In genomic region chr9:24775567-24775966, GRCm38 (mm10) we compare ENCODE assay signal across 33 mouse cellular contexts. TPM values are rescaled to one million over a fixed set of nuclear protein-coding genes. Genes with fewer than 3 reads are reported as not detected.
DNase-seq lines count a peak whose midpoint lies in the region; ATAC-seq and TF ChIP-seq lines count a peak whose summit lies in the region.
"Had no signal": no experiment of that assay in that cellular context is flagged by ENCODE, and none has a peak within 500 bp of the region (broad histone marks: within the 10 kb centered on the region; RNA-seq: fewer than 3 reads in every experiment).

No protein-coding gene starts in this region.

- H3K4me1 ChIP-seq in forebrain, postnatal 0 days (ENCODE audit: insufficient read depth): no peaks in the 10 kb centered on the region
- peaks cover 27% of the 10 kb centered on the region for H3K4me1 ChIP-seq in forebrain, embryonic 12.5 days
- peaks cover 37% of the 10 kb centered on the region for H3K4me1 ChIP-seq in heart, embryonic 12.5 days (replicated peaks)
- peaks cover 30% of the 10 kb centered on the region for H3K4me1 ChIP-seq in heart, embryonic 15.5 days (replicated peaks)
- H3K4me1 ChIP-seq in neural tube, embryonic 15.5 days: peaks cover 19% of the 10 kb centered on the region
- H3K4me1 ChIP-seq: liver, embryonic 12.5 days had no signal

- no peaks in the 10 kb centered on the region for H3K36me3 ChIP-seq in forebrain, postnatal 0 days (ENCODE audit: insufficient read depth)
- no peaks in the 10 kb centered on the region for H3K36me3 ChIP-seq in forebrain, embryonic 12.5 days (replicated peaks)
- H3K36me3 ChIP-seq in heart, embryonic 12.5 days: peaks cover 10% of the 10 kb centered on the region
- no peaks in the 10 kb centered on the region for H3K36me3 ChIP-seq in heart, embryonic 15.5 days
- no peaks in the 10 kb centered on the region for H3K36me3 ChIP-seq in neural tube, embryonic 15.5 days
- H3K36me3 ChIP-seq: embryonic facial prominence, embryonic 12.5 days; forebrain, embryonic 15.5 days; hindbrain, embryonic 15.5 days; liver, embryonic 12.5 days; midbrain, embryonic 15.5 days; stomach, embryonic 15.5 days had no signal

- TF ChIP-seq CTCF in forebrain, postnatal 0 days (IDR thresholded peaks at IDR 0.05; ENCODE audit: low read depth): no peak
- TF ChIP-seq CTCF in brain, embryonic 14.5 days (IDR thresholded peaks at IDR 0.05; ENCODE audit: borderline replicate concordance, extremely low read depth, insufficient read depth, insufficient read length): no peak

- H3K9me3 ChIP-seq in forebrain, postnatal 0 days (ENCODE audit: low read length): no peaks in the 10 kb centered on the region
- no peaks in the 10 kb centered on the region for H3K9me3 ChIP-seq in forebrain, embryonic 12.5 days
- H3K9me3 ChIP-seq in heart, embryonic 12.5 days (replicated peaks): no peaks in the 10 kb centered on the region
- no peaks in the 10 kb centered on the region for H3K9me3 ChIP-seq in heart, embryonic 15.5 days (replicated peaks)
- no peaks in the 10 kb centered on the region for H3K9me3 ChIP-seq in neural tube, embryonic 15.5 days (replicated peaks)
- H3K9me3 ChIP-seq: embryonic facial prominence, embryonic 12.5 days; forebrain, embryonic 15.5 days; hindbrain, embryonic 15.5 days; liver, embryonic 12.5 days; midbrain, embryonic 15.5 days; stomach, embryonic 15.5 days had no signal

- no peak overlapping the region for H3K9ac ChIP-seq in forebrain, postnatal 0 days
- no peak overlapping the region for H3K9ac ChIP-seq in forebrain, embryonic 12.5 days
- H3K9ac ChIP-seq in heart, embryonic 12.5 days: no peak overlapping the region
- H3K9ac ChIP-seq in heart, embryonic 15.5 days: 0 out of 2 replicates have a peak overlapping the region, but pooled peaks have one; percentile 57
- H3K9ac ChIP-seq in neural tube, embryonic 15.5 days (replicated peaks): no peak overlapping the region
- H3K9ac ChIP-seq: embryonic facial prominence, embryonic 12.5 days; forebrain, embryonic 15.5 days; hindbrain, embryonic 15.5 days; liver, embryonic 12.5 days; liver, postnatal 0 days; midbrain, embryonic 15.5 days; stomach, embryonic 15.5 days had no signal

- 17% methylated on average over 1 of the region's 1 CpGs for WGBS in forebrain, postnatal 0 days
- WGBS in forebrain, embryonic 12.5 days: 6% methylated on average over 1 of the region's 1 CpGs
- 0% methylated on average over 1 of the region's 1 CpGs for WGBS in heart, embryonic 12.5 days
- WGBS in heart, embryonic 15.5 days: 26% methylated on average over 1 of the region's 1 CpGs
- WGBS in neural tube, embryonic 15.5 days: 4% methylated on average over 1 of the region's 1 CpGs

- no peak overlapping the region for H3K4me3 ChIP-seq in forebrain, postnatal 0 days (ENCODE audit: low read depth, low read length)
- H3K4me3 ChIP-seq in forebrain, embryonic 12.5 days (replicated peaks): no peak overlapping the region
- H3K4me3 ChIP-seq in heart, embryonic 12.5 days: peak overlapping the region; percentile 3; the same call in 1 of the 2 replicates
- no peak overlapping the region for H3K4me3 ChIP-seq in heart, embryonic 15.5 days
- no peak overlapping the region for H3K4me3 ChIP-seq in neural tube, embryonic 15.5 days (replicated peaks)
- H3K4me3 ChIP-seq: embryonic facial prominence, embryonic 12.5 days; forebrain, embryonic 15.5 days; gastrocnemius, adult 2 months; hindbrain, embryonic 15.5 days; liver, embryonic 12.5 days; midbrain, embryonic 15.5 days; stomach, embryonic 15.5 days had no signal

- no peak overlapping the region for H3K27ac ChIP-seq in forebrain, postnatal 0 days (ENCODE audit: low read depth, low read length)
- no peak overlapping the region for H3K27ac ChIP-seq in forebrain, embryonic 12.5 days
- H3K27ac ChIP-seq in heart, embryonic 12.5 days (ENCODE audit: poor library complexity, severe bottlenecking): peak overlapping the region; percentile 99
- H3K27ac ChIP-seq in heart, embryonic 15.5 days: peak overlapping the region; percentile 95
- no peak overlapping the region for H3K27ac ChIP-seq in neural tube, embryonic 15.5 days (replicated peaks)
- H3K27ac ChIP-seq: embryonic facial prominence, embryonic 12.5 days; forebrain, embryonic 15.5 days; gastrocnemius, adult 2 months; hindbrain, embryonic 15.5 days; kidney, postnatal 0 days; liver, embryonic 12.5 days; midbrain, embryonic 15.5 days; stomach, embryonic 15.5 days had no signal

- DNase-seq in forebrain, postnatal 0 days: peak; percentile 38
- no peak for DNase-seq in heart, adult 9 months (ENCODE audit: low spot score in 2 of 2)
- peak; percentile 35 for DNase-seq in brain, embryonic 14.5 days (ENCODE audit: low read depth)
- DNase-seq in kidney, adult 9 months: no peak
- DNase-seq: adrenal gland, postnatal 10 days; cerebellum, adult 11 months; cerebellum, adult 9-11 months; gastrocnemius, adult 2 months; kidney, adult 2 months; kidney, postnatal 4 days; layer of hippocampus, postnatal 36 days; left cerebral cortex, postnatal 4 days; liver, postnatal 0 days; lung, postnatal 36 days; right cerebral cortex, postnatal 25 days; thymus, postnatal 14 days had no signal

- no peak overlapping the region for H3K4me2 ChIP-seq in forebrain, postnatal 0 days (ENCODE audit: low read depth)
- no peak overlapping the region for H3K4me2 ChIP-seq in forebrain, embryonic 12.5 days
- peak overlapping the region; percentile 89 for H3K4me2 ChIP-seq in heart, embryonic 12.5 days
- peak overlapping the region; percentile 71 for H3K4me2 ChIP-seq in heart, embryonic 15.5 days
- H3K4me2 ChIP-seq in neural tube, embryonic 15.5 days: no peak overlapping the region
- H3K4me2 ChIP-seq: embryonic facial prominence, embryonic 12.5 days; forebrain, embryonic 15.5 days; hindbrain, embryonic 15.5 days; midbrain, embryonic 15.5 days; stomach, embryonic 15.5 days had no signal

- H3K27me3 ChIP-seq in forebrain, postnatal 0 days (ENCODE audit: insufficient read depth, low read length): peaks cover 96% of the 10 kb centered on the region
- H3K27me3 ChIP-seq in forebrain, embryonic 12.5 days: peaks cover 94% of the 10 kb centered on the region
- no peaks in the 10 kb centered on the region for H3K27me3 ChIP-seq in heart, embryonic 12.5 days (replicated peaks)
- peaks cover 14% of the 10 kb centered on the region; the same call in 1 of the 2 replicates for H3K27me3 ChIP-seq in heart, embryonic 15.5 days
- peaks cover 93% of the 10 kb centered on the region for H3K27me3 ChIP-seq in neural tube, embryonic 15.5 days (replicated peaks)

- TF ChIP-seq POLR2A in brain, embryonic 14.5 days (IDR thresholded peaks at IDR 0.05; ENCODE audit: borderline replicate concordance, extremely low read depth, insufficient read depth, insufficient read length, poor library complexity, severe bottlenecking): no peak

- no peak for ATAC-seq in forebrain, postnatal 0 days
- ATAC-seq in forebrain, embryonic 12.5 days (ENCODE audit: low FRiP score): no peak
- ATAC-seq in heart, embryonic 12.5 days (ENCODE audit: insufficient number of reproducible peaks, low FRiP score): no peak
- ATAC-seq in heart, embryonic 15.5 days (replicated peaks; ENCODE audit: insufficient number of reproducible peaks, insufficient read depth, low FRiP score, low read depth): no peak
- no peak for ATAC-seq in neural tube, embryonic 15.5 days (ENCODE audit: low FRiP score)
- ATAC-seq: liver, embryonic 12.5 days; liver, postnatal 0 days; midbrain, embryonic 15.5 days; Patski had no signal

RNA-seq across cellular contexts. Expression of gene Tbx20, which starts 1.5 kb away (rescaled TPM):
- 0.05 TPM in 1 of 2 replicates, not detected in the other for total RNA-seq in forebrain, postnatal 0 days (2014; rRNA removed)
- not detected in 2 replicates for polyA plus RNA-seq in forebrain, postnatal 0 days (2015; fragmentation: Nextera tagmentation; extraction: Ambion mirVana)
- 0.04 and 0.06 TPM in 2 replicates for polyA plus RNA-seq in forebrain, embryonic 12.5 days (2016; fragmentation: Nextera tagmentation; extraction: Ambion mirVana)
- polyA plus RNA-seq in heart, embryonic 12.5 days (2016; fragmentation: Nextera tagmentation; extraction: Ambion mirVana): 105 and 111 TPM in 2 replicates
- 0.25 and 1.4 TPM in 2 replicates for polyA plus RNA-seq in brain, embryonic 14.5 days (2012; rRNA removed)
- 62.6 and 70.1 TPM in 2 replicates for polyA plus RNA-seq in heart, embryonic 15.5 days (2015; fragmentation: Nextera tagmentation; extraction: Ambion mirVana)
- 0.03 and 0.28 TPM in 2 replicates for polyA plus RNA-seq in neural tube, embryonic 15.5 days (2015; fragmentation: Nextera tagmentation; extraction: Ambion mirVana)
- total RNA-seq: gastrocnemius, adult 2 months; hematopoietic stem cell, adult 5-6 weeks; layer of hippocampus, adult 8-10 months; layer of hippocampus, postnatal 36 days; left cerebral cortex, postnatal 4 days; megakaryocyte, adult 5-6 weeks; MEL; neutrophil, adult 5-6 weeks had no signal
- polyA plus RNA-seq: kidney, postnatal 0 days had no signal

Comparison
In these comparisons a context has a peak if more than half of its experiments do, and no peak if none do; other contexts are left out.
1. DNase-seq: peak in forebrain, postnatal 0 days (single experiment) and brain, embryonic 14.5 days (single experiment); none in heart, adult 9 months (0 of 2) and kidney, adult 9 months (single experiment).
2. H3K27ac ChIP-seq: peak in heart, embryonic 12.5 days (single experiment) and heart, embryonic 15.5 days (single experiment); none in forebrain, postnatal 0 days (single experiment), forebrain, embryonic 12.5 days (single experiment) and neural tube, embryonic 15.5 days (single experiment).
3. H3K4me2 ChIP-seq: peak in heart, embryonic 12.5 days (single experiment) and heart, embryonic 15.5 days (single experiment); none in forebrain, postnatal 0 days (single experiment), forebrain, embryonic 12.5 days (single experiment) and neural tube, embryonic 15.5 days (single experiment).
4. RNA of gene Tbx20, which starts 1.5 kb away (polyA plus RNA-seq): 105 to 111 TPM in heart, embryonic 12.5 days and 62.6 to 70.1 TPM in heart, embryonic 15.5 days; 0.25 to 1.4 TPM in brain, embryonic 14.5 days, 0.03 to 0.28 TPM in neural tube, embryonic 15.5 days, 0.04 to 0.06 TPM in forebrain, embryonic 12.5 days and not detected in forebrain, postnatal 0 days; every median in the first group is over 10 times any median in the second.